Mouse (Mus musculus): Measurements from ENCODE around the gene Gm28891.
"Not testable (repeated sequence)": the region's sequence is repeated elsewhere in the genome, so short reads cannot be mapped to it uniquely, and the experiment has no call there.

Gm28891 gene

DNA sequence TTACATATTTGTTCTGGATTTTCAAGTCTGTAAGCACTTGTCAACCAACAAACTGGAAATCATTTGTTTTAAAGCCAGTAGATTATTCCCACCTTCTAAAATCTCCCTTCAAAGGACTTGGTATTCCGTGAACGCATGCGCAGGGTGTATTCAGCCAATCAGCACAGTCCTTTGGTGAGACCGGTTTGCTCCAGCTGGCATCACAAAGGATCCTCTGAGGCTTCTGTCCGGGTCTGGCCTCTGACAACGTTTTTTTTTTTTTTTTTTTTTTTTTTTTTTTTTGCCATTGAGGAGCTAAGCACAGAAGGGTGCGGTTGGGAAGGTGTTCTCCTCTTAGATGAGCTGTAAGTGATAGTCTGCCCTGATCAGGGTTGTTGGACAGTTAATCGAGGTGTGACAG, at the start of gene Gm28891:
Gene Gm28891, plus strand, starts transcription at position 301 of the 400 bp plus-strand sequence.
- POLR2A ChIA-PET, CTCF ChIA-PET: not testable (repeated sequence)

All from embryonic stem cell, embryonic (primary cell).